Mouse (Mus musculus) embryonic facial prominence, embryonic 15.5 days (tissue): ENCODE measurements around the gene Tmem206. TPM values are rescaled to one million over a fixed set of nuclear protein-coding genes. Genes with fewer than 3 reads are reported as not detected.

Experiments
- ATAC-seq: fragments of 200-750 bp; cut with Nextera tagmentation; 2 replicates; pipeline ENCODE4 v1.8.0; 2017; ENCODE audit warnings: low read depth, moderate TSS enrichment; ENCODE audit not compliant: insufficient number of reproducible peaks, low FRiP score, low TSS enrichment
- H3K27ac ChIP-seq: fragments of 300-500 bp; sonication (generic); replicated peaks from 2 replicates; pipeline ENCODE4 v1.5.1; 2015; ENCODE audit warnings: mild to moderate bottlenecking, inconsistent platforms
- H3K27me3 ChIP-seq: fragments of 300-500 bp; sonication (generic); 2 replicates; pipeline ENCODE4 v1.6.1; 2015; ENCODE audit warnings: inconsistent platforms
- H3K36me3 ChIP-seq: fragments of 300-500 bp; sonication (generic); 2 replicates; pipeline ENCODE4 v1.6.1; 2015; ENCODE audit warnings: mild to moderate bottlenecking, inconsistent platforms
- H3K4me1 ChIP-seq: fragments of 300-500 bp; sonication (generic); 2 replicates; pipeline ENCODE4 v1.6.1; 2015; ENCODE audit warnings: inconsistent platforms
- H3K4me2 ChIP-seq: fragments of 300-500 bp; sonication (generic); replicated peaks from 2 replicates; pipeline ENCODE4 v1.6.1; 2015; ENCODE audit warnings: mild to moderate bottlenecking, inconsistent platforms
- H3K4me3 ChIP-seq: fragments of 300-500 bp; sonication (generic); replicated peaks from 2 replicates; pipeline ENCODE4 v1.5.1; 2015; ENCODE audit warnings: mild to moderate bottlenecking, inconsistent platforms
- H3K9ac ChIP-seq: fragments of 300-500 bp; sonication (generic); 2 replicates; pipeline ENCODE4 v1.6.1; 2015; ENCODE audit warnings: inconsistent platforms
- H3K9me3 ChIP-seq: fragments of 300-500 bp; sonication (generic); replicated peaks from 2 replicates; pipeline ENCODE4 v1.6.1; 2016; ENCODE audit warnings: inconsistent platforms
- WGBS: fragments of 180-500 bp; shearing (Covaris S2); methylation state at CpG from one replicate; pipeline ENCODE4 v1.1.7; 2015; 5-methylcytosine and 5-hydroxymethylcytosine counted together
- polyA plus RNA-seq: library from polyadenylated mRNA; unstranded; fragments of >200 nt; fragmentation: Nextera tagmentation; extraction: Ambion mirVana; gene quantifications from 2 replicates; pipeline ENCODE4 v1.2.1, GENCODE M21; 2015

Tmem206 gene
- polyA plus RNA-seq, 1 experiment from 2014 or later, result 17.9 TPM

- no peak overlapping the region for H3K9ac ChIP-seq
- ATAC-seq, result no peak
- peaks cover 23% of the 10 kb centered on the region for H3K4me1 ChIP-seq
- H3K4me2 ChIP-seq, result no peak overlapping the region
- H3K9me3 ChIP-seq, result no peaks in the 10 kb centered on the region
- WGBS, result 77% methylated on average over 8 of the region's 8 CpGs
- H3K27me3 ChIP-seq, result no peaks in the 10 kb centered on the region
- H3K27ac ChIP-seq, result no peak overlapping the region
- no peak overlapping the region for H3K4me3 ChIP-seq
- H3K36me3 ChIP-seq, result no peaks in the 10 kb centered on the region
Observed at GRCm38 (mm10) chr1:191328019-191328441, 2.3 kb downstream of the Tmem206 start.

GRCm38 (mm10) chr1:191330356-191330755 lies 4.6 kb downstream of the Tmem206 start:
- ATAC-seq, result no peak
- Histone ChIP-seq H3K4me1 (peaks cover 23% of the 10 kb centered on the region), H3K9ac (no peak overlapping the region), H3K27me3 (no peaks in the 10 kb centered on the region), H3K36me3 (no peaks in the 10 kb centered on the region), H3K27ac (no peak overlapping the region), H3K4me2 (no peak overlapping the region), H3K4me3 (no peak overlapping the region), H3K9me3 (no peaks in the 10 kb centered on the region)
- whole genome bisulfite sequencing, result 86% methylated on average over 4 of the region's 4 CpGs

GRCm38 (mm10) chr1:191334500-191334899 lies 8.8 kb downstream of the Tmem206 start:
- H3K9ac ChIP-seq, result no peak overlapping the region
- no peaks in the 10 kb centered on the region for H3K9me3 ChIP-seq
- H3K27ac ChIP-seq, result no peak overlapping the region
- no peaks in the 10 kb centered on the region for H3K27me3 ChIP-seq
- no peak overlapping the region for H3K4me2 ChIP-seq
- no peaks in the 10 kb centered on the region for H3K4me1 ChIP-seq
- 85% methylated on average over 5 of the region's 5 CpGs for WGBS
- H3K4me3 ChIP-seq, result no peak overlapping the region
- ATAC-seq, result no peak
- H3K36me3 ChIP-seq, result peaks cover 11% of the 10 kb centered on the region; the same call in 1 of the 2 replicates

- Histone ChIP-seq H3K4me3 (no peak overlapping the region), H3K27me3 (no peaks in the 10 kb centered on the region), H3K9me3 (no peaks in the 10 kb centered on the region), H3K4me2 (no peak overlapping the region), H3K36me3 (peaks cover 53% of the 10 kb centered on the region), H3K9ac (no peak overlapping the region), H3K27ac (no peak overlapping the region), H3K4me1 (no peaks in the 10 kb centered on the region)
- no peak for ATAC-seq
- 77% methylated on average over 2 of the region's 2 CpGs for WGBS
Observed at GRCm38 (mm10) chr1:191339876-191340275, 14.2 kb downstream of the Tmem206 start.

GRCm38 (mm10) chr1:191340530-191340929 lies 14.8 kb downstream of the Tmem206 start:
- ATAC-seq, result no peak
- Histone ChIP-seq H3K9ac (no peak overlapping the region), H3K4me1 (no peaks in the 10 kb centered on the region), H3K4me2 (no peak overlapping the region), H3K27me3 (no peaks in the 10 kb centered on the region), H3K9me3 (no peaks in the 10 kb centered on the region), H3K27ac (no peak overlapping the region), H3K4me3 (no peak overlapping the region), H3K36me3 (peaks cover 56% of the 10 kb centered on the region)
- WGBS, result 85% methylated on average over 4 of the region's 4 CpGs

GRCm38 (mm10) chr1:191347602-191348001 lies 21.9 kb downstream of the Tmem206 start:
- H3K9ac ChIP-seq, result no peak overlapping the region
- no peak overlapping the region for H3K4me3 ChIP-seq
- no peaks in the 10 kb centered on the region for H3K4me1 ChIP-seq
- no peaks in the 10 kb centered on the region for H3K27me3 ChIP-seq
- H3K27ac ChIP-seq, result no peak overlapping the region
- ATAC-seq, result no peak
- H3K4me2 ChIP-seq, result no peak overlapping the region
- 86% methylated on average over 8 of the region's 8 CpGs for WGBS
- no peaks in the 10 kb centered on the region for H3K9me3 ChIP-seq
- H3K36me3 ChIP-seq, result peaks cover 39% of the 10 kb centered on the region

DNA sequence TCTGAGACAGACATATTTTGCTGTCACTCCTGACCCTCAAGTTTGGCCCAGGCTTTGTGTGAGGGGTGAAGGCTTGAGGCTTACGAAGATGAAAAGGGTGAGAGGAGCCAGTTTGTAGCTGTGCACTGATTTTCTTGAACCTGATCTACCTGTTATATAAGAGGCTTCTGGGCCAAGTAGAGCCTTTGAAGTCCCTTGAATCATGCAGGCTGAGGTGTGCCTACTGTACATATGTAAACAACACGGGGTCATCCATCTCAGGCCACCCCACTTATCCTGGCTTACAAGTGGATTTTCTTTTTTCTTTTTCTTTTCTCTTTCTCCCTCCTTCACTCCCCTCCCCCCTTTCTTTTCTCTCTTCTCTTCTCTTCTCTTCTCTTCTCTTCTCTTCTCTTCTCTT lies 22.9 kb downstream of the Tmem206 start:
- no peak overlapping the region for H3K4me2 ChIP-seq
- no peak overlapping the region for H3K9ac ChIP-seq
- H3K9me3 ChIP-seq, result no peaks in the 10 kb centered on the region
- H3K36me3 ChIP-seq, result peaks cover 37% of the 10 kb centered on the region
- no peak overlapping the region for H3K4me3 ChIP-seq
- peaks cover 7% of the 10 kb centered on the region for H3K4me1 ChIP-seq
- no peak for ATAC-seq
- no peaks in the 10 kb centered on the region for H3K27me3 ChIP-seq
- no peak overlapping the region for H3K27ac ChIP-seq
- WGBS, result 78% methylated on average over 2 of the region's 2 CpGs

- Histone ChIP-seq H3K4me3 (no peak overlapping the region), H3K9ac (no peak overlapping the region), H3K9me3 (no peaks in the 10 kb centered on the region), H3K36me3 (peaks cover 33% of the 10 kb centered on the region), H3K27me3 (no peaks in the 10 kb centered on the region), H3K27ac (no peak overlapping the region), H3K4me2 (no peak overlapping the region), H3K4me1 (peaks cover 7% of the 10 kb centered on the region)
- no peak for ATAC-seq
- WGBS, result 56% methylated on average over 5 of the region's 5 CpGs
Observed at GRCm38 (mm10) chr1:191348996-191349395, 23.3 kb downstream of the Tmem206 start.

DNA sequence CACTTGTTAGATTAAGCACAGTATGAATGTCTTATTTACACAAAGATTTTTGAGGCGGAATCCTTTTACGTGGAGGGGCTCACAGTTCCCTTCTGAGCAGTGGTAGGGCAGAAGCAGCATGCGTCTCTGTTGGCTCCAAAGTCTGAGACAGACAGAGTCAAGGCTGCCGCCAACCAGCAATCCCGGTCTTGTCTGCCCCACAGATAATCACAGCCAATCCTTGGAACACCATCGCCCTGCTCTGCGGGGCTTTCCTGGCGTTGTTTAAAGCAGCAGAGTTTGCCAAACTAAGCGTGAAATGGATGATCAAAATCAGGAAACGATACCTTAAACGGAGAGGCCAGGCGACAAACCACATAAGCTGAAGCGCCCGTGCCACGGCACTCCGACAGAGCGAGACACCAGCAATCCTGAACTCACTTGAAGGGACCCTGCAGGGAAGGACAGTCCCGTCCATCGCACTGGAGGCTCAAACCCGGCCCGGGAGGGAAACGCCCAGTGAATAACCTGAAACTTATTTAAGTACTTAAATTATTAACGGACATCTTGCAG lies 23.9 kb downstream of the Tmem206 start:
- Histone ChIP-seq H3K27me3 (no peaks in the 10 kb centered on the region), H3K4me2 (no peak overlapping the region), H3K9me3 (no peaks in the 10 kb centered on the region), H3K4me1 (peaks cover 7% of the 10 kb centered on the region), H3K36me3 (peaks cover 33% of the 10 kb centered on the region), H3K27ac (no peak overlapping the region), H3K4me3 (no peak overlapping the region), H3K9ac (no peak overlapping the region)
- ATAC-seq, result no peak
- WGBS, result 55% methylated on average over 23 of the region's 23 CpGs

- no peak overlapping the region for H3K27ac ChIP-seq
- H3K9me3 ChIP-seq, result no peaks in the 10 kb centered on the region
- H3K27me3 ChIP-seq, result no peaks in the 10 kb centered on the region
- peaks cover 35% of the 10 kb centered on the region for H3K36me3 ChIP-seq
- H3K4me3 ChIP-seq, result no peak overlapping the region
- no peak overlapping the region for H3K9ac ChIP-seq
- no peak for ATAC-seq
- WGBS, result 92% methylated on average over 5 of the region's 5 CpGs
- H3K4me1 ChIP-seq, result peaks cover 7% of the 10 kb centered on the region
- no peak overlapping the region for H3K4me2 ChIP-seq
Observed at GRCm38 (mm10) chr1:191350355-191350754, 24.6 kb downstream of the Tmem206 start.

DNA sequence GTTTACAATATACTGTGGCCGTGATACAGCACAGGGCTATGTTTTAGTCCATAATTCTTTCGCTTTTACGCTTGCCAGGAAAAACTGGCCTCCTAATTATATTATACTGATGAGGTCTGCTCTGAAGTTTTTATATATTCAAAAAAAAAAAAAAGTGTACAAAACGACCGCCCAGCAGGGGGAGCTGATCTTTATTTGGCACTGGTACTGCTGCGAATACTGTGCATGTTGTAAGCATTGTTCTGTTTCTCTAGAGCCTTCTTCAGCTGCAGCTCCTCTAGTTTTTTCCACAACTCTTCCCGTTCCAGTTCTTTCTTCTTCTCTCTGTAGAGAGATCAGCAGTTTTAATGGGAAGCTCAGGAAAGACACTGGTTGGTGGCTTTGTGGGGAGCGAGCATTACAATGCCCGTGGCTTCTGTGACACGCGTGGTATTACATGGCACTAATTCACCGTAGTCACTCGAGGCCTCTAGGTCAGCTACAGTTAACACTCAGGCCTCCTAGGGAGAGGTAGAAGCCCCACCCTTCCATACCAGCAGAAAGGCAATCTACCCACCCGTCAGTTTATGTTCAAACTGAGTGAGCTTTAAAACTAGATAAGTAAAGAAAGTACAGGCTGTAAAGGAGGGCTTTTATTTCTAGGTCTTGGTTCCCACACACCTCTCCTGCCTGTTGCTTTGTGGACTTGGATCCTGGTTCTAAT lies 27.2 kb downstream of the Tmem206 start:
- no peak overlapping the region for H3K9ac ChIP-seq
- peaks cover 7% of the 10 kb centered on the region for H3K4me1 ChIP-seq
- H3K27me3 ChIP-seq, result no peaks in the 10 kb centered on the region
- H3K9me3 ChIP-seq, result no peaks in the 10 kb centered on the region
- ATAC-seq, result 0 out of 2 replicates have a peak, but pooled peaks have one; percentile 58
- H3K4me3 ChIP-seq, result no peak overlapping the region
- 42% methylated on average over 14 of the region's 14 CpGs for WGBS
- peaks cover 28% of the 10 kb centered on the region for H3K36me3 ChIP-seq
- H3K27ac ChIP-seq, result peak overlapping the region; percentile 88
- H3K4me2 ChIP-seq, result no peak overlapping the region

DNA sequence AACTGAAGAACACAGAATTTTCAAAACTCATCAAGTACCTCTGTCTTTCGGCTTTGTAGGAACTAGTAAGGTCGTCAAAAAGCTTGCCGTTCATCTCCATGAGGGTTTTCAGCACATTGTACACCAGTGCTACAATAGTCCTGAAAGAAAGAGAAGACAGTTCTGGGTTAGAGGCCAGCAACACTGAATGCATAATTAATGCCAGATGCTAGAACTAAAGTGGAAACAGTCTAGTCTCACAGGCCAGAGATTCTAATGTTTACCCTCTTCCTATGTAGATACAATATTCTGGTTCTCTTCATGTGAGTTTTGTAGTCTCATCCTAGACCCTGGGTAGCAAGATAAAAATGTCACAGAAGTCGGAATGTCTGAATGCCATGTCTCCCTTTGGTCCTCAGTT lies 28.1 kb downstream of the Tmem206 start:
- WGBS, result 51% methylated on average over 4 of the region's 4 CpGs
- 0 out of 2 replicates have a peak, but pooled peaks have one; percentile 50 for ATAC-seq
- peaks cover 7% of the 10 kb centered on the region for H3K4me1 ChIP-seq
- H3K4me3 ChIP-seq, result no peak overlapping the region
- H3K27me3 ChIP-seq, result no peaks in the 10 kb centered on the region
- H3K36me3 ChIP-seq, result peaks cover 33% of the 10 kb centered on the region
- H3K9me3 ChIP-seq, result no peaks in the 10 kb centered on the region
- H3K9ac ChIP-seq, result no peak overlapping the region
- H3K4me2 ChIP-seq, result no peak overlapping the region
- peak overlapping the region; percentile 88; the same call in 1 of the 2 replicates for H3K27ac ChIP-seq
